Mouse (Mus musculus): ENCODE data around the gene Rarb. TPM values are rescaled to one million over a fixed set of nuclear protein-coding genes. Genes with fewer than 3 reads are reported as not detected.

Gene Rarb
- polyA plus RNA-seq, 1 experiment: not detected

DNA sequence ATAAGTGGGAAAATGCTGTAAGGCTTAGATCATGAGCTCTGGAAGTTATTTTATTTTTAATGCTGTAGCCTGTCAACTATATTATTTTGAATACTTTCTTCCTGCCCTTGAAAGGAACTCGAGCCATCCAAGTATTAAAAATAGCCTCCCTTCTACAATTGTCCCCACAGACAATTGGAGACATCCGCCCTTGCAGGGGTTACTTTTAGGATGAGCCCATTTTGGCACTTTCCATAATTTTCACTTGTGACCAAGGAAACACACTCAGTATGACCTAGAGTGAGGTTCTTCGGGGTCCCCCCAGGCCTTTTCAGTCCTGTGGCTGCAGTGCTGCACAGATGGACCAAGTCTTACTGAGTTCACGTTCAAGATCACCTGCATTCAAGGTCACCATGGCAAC lies 119.7 kb downstream of the Rarb start:
- Histone ChIP-seq H3K36me3 (replicated peaks; ENCODE audit: low read length) (no peaks in the 10 kb centered on the region), H3K27me3 (replicated peaks) (no peaks in the 10 kb centered on the region), H3K9me3 (no peaks in the 10 kb centered on the region), H3K4me3 (replicated peaks) (no peak overlapping the region), H3K4me1 (peaks cover 26% of the 10 kb centered on the region)
- TF ChIP-seq FLI1 (IDR thresholded peaks at IDR 0.05; ENCODE audit: low read length) (no peak), GATA1 (IDR thresholded peaks at IDR 0.05; ENCODE audit: borderline replicate concordance, low read length) (no peak)

DNA sequence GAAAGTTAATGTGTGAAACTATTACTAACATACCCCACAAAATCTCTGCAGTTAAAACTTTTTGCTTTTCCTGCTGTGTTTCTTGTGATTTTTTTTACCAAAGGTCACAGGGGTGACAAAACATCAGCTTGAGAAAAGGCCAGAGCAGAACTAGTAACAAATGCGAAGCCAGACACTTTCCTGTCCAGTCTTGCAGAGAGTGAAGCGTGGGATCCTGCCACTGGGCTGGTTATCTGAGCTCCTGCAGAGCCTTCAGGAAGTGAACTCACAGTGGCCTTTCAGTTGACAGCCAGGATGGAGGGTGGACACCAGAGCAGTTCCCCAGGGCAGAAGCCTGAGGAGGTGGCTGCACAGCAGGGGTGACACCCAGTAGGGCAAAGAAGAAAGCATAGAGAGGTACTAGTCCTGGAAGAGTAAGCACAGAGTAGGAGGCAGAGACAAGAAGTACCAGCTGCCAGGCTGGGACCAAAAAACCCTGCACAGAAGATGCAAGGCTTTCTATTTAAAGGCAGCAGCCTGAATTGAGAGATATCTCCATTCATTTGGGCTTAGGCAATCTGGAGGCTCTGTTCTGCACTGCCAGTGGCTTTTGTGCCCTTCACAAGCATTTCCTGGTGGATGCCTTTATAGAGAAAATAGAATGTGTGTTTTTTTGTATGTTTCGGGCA lies 123.4 kb downstream of the Rarb start:
- Histone ChIP-seq H3K4me3 (replicated peaks) (peak overlapping the region; percentile 38), H3K36me3 (replicated peaks; ENCODE audit: low read length) (no peaks in the 10 kb centered on the region), H3K27me3 (replicated peaks) (no peaks in the 10 kb centered on the region), H3K9me3 (no peaks in the 10 kb centered on the region), H3K4me1 (peaks cover 24% of the 10 kb centered on the region)
- TF ChIP-seq GATA1 (IDR thresholded peaks at IDR 0.05; ENCODE audit: borderline replicate concordance, low read length) (no peak), FLI1 (IDR thresholded peaks at IDR 0.05; ENCODE audit: low read length) (no peak)

DNA sequence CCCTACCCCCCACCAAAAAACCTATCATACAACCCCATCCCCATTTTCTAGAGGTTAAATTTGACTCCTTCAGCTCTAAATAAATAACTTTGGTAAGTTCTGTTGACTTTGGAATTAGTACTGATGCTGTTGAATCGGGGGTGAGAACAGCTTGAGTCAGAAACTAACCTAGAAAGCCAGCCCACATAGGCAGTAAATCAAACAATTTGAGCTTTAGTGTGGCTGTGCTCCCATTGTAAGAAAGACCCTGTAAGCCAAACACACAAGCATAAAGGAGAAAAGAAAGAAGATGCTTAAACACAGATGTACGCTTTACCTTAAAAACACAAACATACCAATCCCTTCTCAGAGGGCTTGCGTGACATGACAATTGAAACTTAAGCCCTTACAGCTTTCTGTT lies 140.6 kb downstream of the Rarb start:
- no peak for TF ChIP-seq FLI1 (IDR thresholded peaks at IDR 0.05; ENCODE audit: low read length)
- no peak for TF ChIP-seq GATA1 (IDR thresholded peaks at IDR 0.05; ENCODE audit: borderline replicate concordance, low read length)
- Histone ChIP-seq H3K4me3 (replicated peaks) (no peak overlapping the region), H3K27me3 (replicated peaks) (no peaks in the 10 kb centered on the region), H3K36me3 (replicated peaks; ENCODE audit: low read length) (no peaks in the 10 kb centered on the region), H3K4me1 (no peaks in the 10 kb centered on the region), H3K9me3 (no peaks in the 10 kb centered on the region)

DNA sequence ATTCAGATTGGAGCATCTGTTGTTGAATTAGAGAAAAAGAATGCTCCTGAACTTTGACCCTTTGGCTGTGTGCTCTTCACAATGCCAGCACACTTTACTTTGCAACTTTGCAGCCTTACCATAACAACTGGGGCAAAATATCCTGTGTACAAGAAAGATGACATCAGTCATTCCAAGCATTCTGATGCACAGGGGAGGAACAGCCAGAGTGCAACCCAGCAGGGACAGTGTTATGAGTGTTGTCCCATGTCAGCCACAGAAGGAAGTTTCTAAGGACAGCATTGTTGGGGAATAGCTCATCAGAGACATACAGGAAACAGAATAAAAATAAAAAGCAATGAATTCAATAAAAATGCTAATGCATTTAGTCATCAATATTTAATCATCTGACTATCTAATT lies 141.9 kb downstream of the Rarb start:
- Histone ChIP-seq H3K9me3 (no peaks in the 10 kb centered on the region), H3K36me3 (replicated peaks; ENCODE audit: low read length) (no peaks in the 10 kb centered on the region), H3K4me3 (replicated peaks) (no peak overlapping the region), H3K4me1 (no peaks in the 10 kb centered on the region), H3K27me3 (replicated peaks) (no peaks in the 10 kb centered on the region)
- no peak for TF ChIP-seq GATA1 (IDR thresholded peaks at IDR 0.05; ENCODE audit: borderline replicate concordance, low read length)
- no peak for TF ChIP-seq FLI1 (IDR thresholded peaks at IDR 0.05; ENCODE audit: low read length)

DNA sequence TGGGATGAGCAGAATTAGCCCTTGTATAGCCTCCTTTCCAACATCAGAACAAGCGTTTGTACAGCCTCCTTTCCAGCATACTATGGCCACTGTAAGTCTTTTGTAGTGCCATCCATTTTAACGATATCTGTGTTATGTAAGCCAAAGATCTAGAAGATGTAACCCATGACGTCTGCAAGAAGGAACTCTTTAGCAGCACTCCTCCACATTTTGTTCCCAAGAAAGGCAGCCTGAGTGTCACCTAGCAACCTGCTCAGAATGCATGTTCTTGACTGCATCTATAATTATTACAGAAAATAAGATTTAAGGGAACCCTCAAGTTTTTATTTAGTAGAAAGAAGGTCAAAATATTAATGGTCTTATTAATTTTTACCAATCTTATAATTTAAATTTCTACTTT lies 148.4 kb downstream of the Rarb start:
- Histone ChIP-seq H3K9me3 (0 out of 2 replicates have a peak, but pooled peaks cover 5% of the 10 kb centered on the region), H3K36me3 (replicated peaks; ENCODE audit: low read length) (no peaks in the 10 kb centered on the region), H3K4me3 (replicated peaks) (no peak overlapping the region), H3K4me1 (no peaks in the 10 kb centered on the region), H3K27me3 (replicated peaks) (no peaks in the 10 kb centered on the region)
- TF ChIP-seq FLI1 (IDR thresholded peaks at IDR 0.05; ENCODE audit: low read length) (no peak), GATA1 (IDR thresholded peaks at IDR 0.05; ENCODE audit: borderline replicate concordance, low read length) (no peak)

GRCm38 (mm10) chr14:16639153-16639943 lies 179.6 kb downstream of the Rarb start:
- no peak for TF ChIP-seq FLI1 (IDR thresholded peaks at IDR 0.05; ENCODE audit: low read length)
- TF ChIP-seq GATA1 (IDR thresholded peaks at IDR 0.05; ENCODE audit: borderline replicate concordance, low read length): no peak
- Histone ChIP-seq H3K4me3 (replicated peaks) (no peak overlapping the region), H3K9me3 (peaks cover 59% of the 10 kb centered on the region), H3K27me3 (replicated peaks) (no peaks in the 10 kb centered on the region), H3K4me1 (no peaks in the 10 kb centered on the region), H3K36me3 (replicated peaks; ENCODE audit: low read length) (no peaks in the 10 kb centered on the region)

GRCm38 (mm10) chr14:16613975-16614374 lies 205.0 kb downstream of the Rarb start:
- Histone ChIP-seq H3K9me3 (peaks cover 9% of the 10 kb centered on the region; the same call in 1 of the 2 replicates), H3K4me1 (peaks cover 25% of the 10 kb centered on the region), H3K4me3 (replicated peaks) (no peak overlapping the region), H3K27me3 (replicated peaks) (no peaks in the 10 kb centered on the region), H3K36me3 (replicated peaks; ENCODE audit: low read length) (no peaks in the 10 kb centered on the region)
- no peak for TF ChIP-seq FLI1 (IDR thresholded peaks at IDR 0.05; ENCODE audit: low read length)
- TF ChIP-seq GATA1 (IDR thresholded peaks at IDR 0.05; ENCODE audit: borderline replicate concordance, low read length): 0 out of 3 replicates have a peak, but pooled peaks have one; percentile 37

GRCm38 (mm10) chr14:16605480-16605879 lies 213.5 kb downstream of the Rarb start:
- Histone ChIP-seq H3K4me3 (replicated peaks) (no peak overlapping the region), H3K4me1 (peaks cover 38% of the 10 kb centered on the region), H3K36me3 (replicated peaks; ENCODE audit: low read length) (no peaks in the 10 kb centered on the region), H3K27me3 (replicated peaks) (no peaks in the 10 kb centered on the region), H3K9me3 (0 out of 2 replicates have a peak, but pooled peaks cover 3% of the 10 kb centered on the region)
- TF ChIP-seq FLI1 (IDR thresholded peaks at IDR 0.05; ENCODE audit: low read length) (no peak), GATA1 (IDR thresholded peaks at IDR 0.05; ENCODE audit: borderline replicate concordance, low read length) (no peak)

DNA sequence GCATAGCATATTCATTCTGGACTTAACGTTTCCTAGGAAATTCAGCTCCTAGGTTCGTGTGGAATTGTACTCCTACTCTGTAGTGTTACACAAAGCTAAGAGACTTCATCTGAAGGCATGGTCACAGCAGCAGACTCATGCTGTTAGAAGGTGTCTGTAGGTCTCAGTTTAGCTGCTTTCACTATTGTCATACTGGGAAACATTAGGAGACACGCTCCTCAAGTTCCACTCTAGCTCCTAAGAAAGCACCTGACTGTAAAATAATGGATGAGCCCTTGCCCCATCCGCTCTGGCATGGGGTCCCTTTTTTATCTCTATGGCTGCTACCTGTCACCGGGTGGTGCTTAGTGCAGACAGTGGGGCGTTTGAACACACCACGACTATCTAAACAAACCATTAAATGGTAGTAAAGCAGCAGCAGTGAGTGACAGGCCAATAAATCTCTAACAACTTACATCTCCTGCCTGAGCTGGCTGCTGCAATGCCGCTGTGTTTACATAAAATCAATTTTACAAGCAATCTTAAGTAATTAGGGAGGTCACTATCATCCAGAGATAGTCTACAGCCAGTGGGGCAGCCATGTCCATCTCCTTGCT lies 214.4 kb downstream of the Rarb start:
- Histone ChIP-seq H3K27me3 (replicated peaks) (no peaks in the 10 kb centered on the region), H3K36me3 (replicated peaks; ENCODE audit: low read length) (no peaks in the 10 kb centered on the region), H3K4me1 (peaks cover 38% of the 10 kb centered on the region), H3K4me3 (replicated peaks) (peak overlapping the region; percentile 56), H3K9me3 (0 out of 2 replicates have a peak, but pooled peaks cover 1% of the 10 kb centered on the region)
- TF ChIP-seq FLI1 (IDR thresholded peaks at IDR 0.05; ENCODE audit: low read length) (no peak), GATA1 (IDR thresholded peaks at IDR 0.05; ENCODE audit: borderline replicate concordance, low read length) (no peak)
